Mouse (Mus musculus): ENCODE data around the gene Ifitm10. TPM values are rescaled to one million over a fixed set of nuclear protein-coding genes. Genes with fewer than 3 reads are reported as not detected.
"Not testable (repeated sequence)": the region's sequence is repeated elsewhere in the genome, so short reads cannot be mapped to it uniquely, and the experiment has no call there.

Gene Ifitm10
- polyA plus RNA-seq, 1 experiment: 49.1 TPM

GRCm38 (mm10) chr7:142353854-142354253 lies 19.7 kb downstream of the Ifitm10 start:
- Histone ChIP-seq H3K4me1 (ENCODE audit: control insufficient read depth, insufficient read depth, low read length) (no peaks in the 10 kb centered on the region; the same call in 1 of the 2 replicates), H3K4me3 (replicated peaks; ENCODE audit: extremely low read depth, low read depth, low read length) (no peak overlapping the region)
- WGBS: 42% methylated on average over 5 of the region's 5 CpGs
- TF ChIP-seq CTCF (IDR thresholded peaks at IDR 0.05; ENCODE audit: insufficient read depth, low read length) (no peak), POLR2A (IDR thresholded peaks at IDR 0.05; ENCODE audit: borderline replicate concordance, extremely low read depth, low read depth, low read length) (no peak)
- DNase-seq: no peak

- TF ChIP-seq POLR2A (IDR thresholded peaks at IDR 0.05; ENCODE audit: borderline replicate concordance, extremely low read depth, low read depth, low read length) (no peak), CTCF (IDR thresholded peaks at IDR 0.05; ENCODE audit: insufficient read depth, low read length) (no peak)
- WGBS: 56% methylated on average over 5 of the region's 5 CpGs
- no peak overlapping the region for H3K4me3 ChIP-seq (replicated peaks; ENCODE audit: extremely low read depth, low read depth, low read length)
- no peak for DNase-seq
- no peaks in the 10 kb centered on the region; the same call in 1 of the 2 replicates for H3K4me1 ChIP-seq (ENCODE audit: control insufficient read depth, insufficient read depth, low read length)
Measured at GRCm38 (mm10) chr7:142351569-142351968, 22.0 kb downstream of the Ifitm10 start.

DNA sequence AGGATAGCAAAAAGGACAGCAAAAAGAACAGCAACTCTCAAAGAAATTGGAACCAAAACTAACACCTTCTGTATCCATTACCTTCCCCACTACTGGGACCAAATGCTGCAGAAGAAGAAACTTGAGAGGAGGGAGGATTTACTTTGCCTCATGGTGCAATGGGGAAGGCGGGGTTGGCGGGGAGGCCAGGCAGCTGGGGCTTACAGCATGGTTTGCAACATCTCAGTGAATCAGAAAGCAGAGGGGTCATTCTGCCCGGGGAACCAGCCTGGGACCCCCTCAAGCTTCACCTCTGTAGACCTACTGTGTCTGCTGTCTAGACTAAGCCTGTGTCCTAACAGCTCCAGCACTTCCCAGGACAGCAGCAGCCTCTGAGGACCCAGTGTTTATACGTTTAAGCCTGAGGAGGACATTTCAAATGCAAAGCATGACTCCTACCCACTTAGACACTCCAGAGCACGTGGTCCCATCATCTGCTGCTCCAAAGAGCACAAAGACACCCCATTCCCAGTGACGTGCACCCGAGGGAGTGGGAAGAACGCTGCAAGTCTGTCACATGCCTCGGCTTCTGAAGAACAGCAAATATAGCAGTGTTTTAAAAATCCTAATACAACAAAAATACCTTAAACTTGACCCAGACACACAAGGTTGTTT lies 24.1 kb downstream of the Ifitm10 start:
- Histone ChIP-seq H3K4me1 (ENCODE audit: control insufficient read depth, insufficient read depth, low read length) (peaks cover 2% of the 10 kb centered on the region), H3K4me3 (replicated peaks; ENCODE audit: extremely low read depth, low read depth, low read length) (no peak overlapping the region)
- WGBS: 40% methylated on average over 9 of the region's 9 CpGs
- TF ChIP-seq CTCF (IDR thresholded peaks at IDR 0.05; ENCODE audit: insufficient read depth, low read length) (no peak), POLR2A (IDR thresholded peaks at IDR 0.05; ENCODE audit: borderline replicate concordance, extremely low read depth, low read depth, low read length) (no peak)
- DNase-seq: no peak

GRCm38 (mm10) chr7:142347542-142347941 lies 26.0 kb downstream of the Ifitm10 start:
- WGBS: 67% methylated on average over 4 of the region's 4 CpGs
- H3K4me3 ChIP-seq (replicated peaks; ENCODE audit: extremely low read depth, low read depth, low read length): no peak overlapping the region
- H3K4me1 ChIP-seq (ENCODE audit: control insufficient read depth, insufficient read depth, low read length): peaks cover 2% of the 10 kb centered on the region
- no peak for DNase-seq
- TF ChIP-seq CTCF (IDR thresholded peaks at IDR 0.05; ENCODE audit: insufficient read depth, low read length) (no peak), POLR2A (IDR thresholded peaks at IDR 0.05; ENCODE audit: borderline replicate concordance, extremely low read depth, low read depth, low read length) (no peak)

GRCm38 (mm10) chr7:142342247-142342640 lies 31.3 kb downstream of the Ifitm10 start:
- WGBS: 50% methylated on average over 3 of the region's 3 CpGs
- TF ChIP-seq POLR2A (IDR thresholded peaks at IDR 0.05; ENCODE audit: borderline replicate concordance, extremely low read depth, low read depth, low read length) (no peak), CTCF (IDR thresholded peaks at IDR 0.05; ENCODE audit: insufficient read depth, low read length) (no peak)

DNA sequence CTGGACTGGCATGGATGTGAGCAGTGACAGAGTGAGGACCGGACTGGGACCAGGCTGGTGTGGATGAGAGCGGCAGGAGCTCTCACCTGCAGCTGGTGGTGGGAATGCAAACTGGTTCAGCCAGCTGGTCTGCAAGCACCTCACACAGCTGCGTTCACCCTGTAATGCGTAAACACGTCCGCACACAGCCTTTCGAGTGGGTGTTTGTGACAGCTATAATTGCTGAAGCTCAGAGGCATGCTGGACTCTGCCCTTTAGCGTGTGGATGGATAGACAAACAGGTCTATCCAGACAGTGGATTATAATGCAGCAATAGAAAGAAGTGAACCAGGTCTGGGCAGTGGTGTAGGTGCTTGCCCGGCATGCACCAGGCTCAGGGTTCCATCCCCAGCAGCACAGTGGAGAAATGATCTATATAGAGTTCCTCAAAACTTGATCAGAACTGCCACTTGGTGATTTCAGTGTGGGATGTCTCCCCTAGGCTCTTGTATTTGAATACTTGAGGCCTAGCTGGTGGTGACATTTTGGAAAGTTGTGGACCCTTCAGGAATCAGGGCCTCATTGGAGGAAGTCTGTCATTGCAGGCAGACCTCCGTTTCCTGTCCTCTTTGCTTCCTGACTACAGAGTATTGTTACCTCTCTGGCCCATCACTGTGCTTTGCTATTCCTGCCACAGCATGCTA lies 31.8 kb downstream of the Ifitm10 start:
- no peak overlapping the region for H3K4me3 ChIP-seq (replicated peaks; ENCODE audit: extremely low read depth, low read depth, low read length)
- peaks cover 2% of the 10 kb centered on the region for H3K4me1 ChIP-seq (ENCODE audit: control insufficient read depth, insufficient read depth, low read length)
- 54% methylated on average over 10 of the region's 10 CpGs for WGBS
- DNase-seq: no peak
- TF ChIP-seq CTCF (IDR thresholded peaks at IDR 0.05; ENCODE audit: insufficient read depth, low read length): no peak
- TF ChIP-seq POLR2A (IDR thresholded peaks at IDR 0.05; ENCODE audit: borderline replicate concordance, extremely low read depth, low read depth, low read length): no peak

More at GRCm38 (mm10) chr7:142342247-142342640, 31.3 kb downstream of the Ifitm10 start:
- H3K4me3 ChIP-seq (replicated peaks; ENCODE audit: extremely low read depth, low read depth, low read length): no peak overlapping the region
- no peak for DNase-seq
- H3K4me1 ChIP-seq (ENCODE audit: control insufficient read depth, insufficient read depth, low read length): peaks cover 2% of the 10 kb centered on the region

DNA sequence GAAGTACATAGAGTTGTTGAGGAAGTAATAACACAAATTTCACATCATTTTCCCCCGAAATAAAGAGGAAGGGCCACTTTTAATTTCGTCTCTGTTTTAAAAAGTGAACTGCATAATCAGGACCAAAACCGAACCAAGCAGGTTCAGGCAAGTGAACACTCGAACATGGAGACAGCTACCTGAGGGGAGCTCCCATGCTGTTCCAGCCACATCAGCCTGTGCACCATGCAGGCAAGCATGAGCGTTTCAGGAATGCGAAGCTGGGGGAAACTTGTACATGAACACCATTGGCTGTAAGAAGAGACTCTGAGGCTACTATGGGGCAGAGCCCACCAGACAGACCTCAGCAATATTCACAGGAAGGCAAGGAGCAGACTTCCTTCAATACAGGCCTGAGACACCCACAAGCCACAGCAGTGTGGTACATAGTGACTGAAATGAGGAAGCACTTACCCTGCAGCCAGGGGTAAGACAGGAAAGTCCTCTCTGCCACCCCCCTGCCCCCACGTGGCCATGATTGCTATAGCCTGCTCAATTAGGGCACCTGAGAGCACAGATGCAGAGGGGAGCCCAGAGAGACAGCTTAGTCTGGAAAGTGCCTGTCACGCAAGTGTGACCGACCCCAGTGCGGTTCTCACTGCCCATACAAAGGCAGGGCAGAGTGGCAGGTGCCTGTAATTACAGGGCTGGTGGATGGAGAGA lies 33.1 kb downstream of the Ifitm10 start:
- peaks cover under 1% of the 10 kb centered on the region; the same call in 1 of the 2 replicates for H3K4me1 ChIP-seq (ENCODE audit: control insufficient read depth, insufficient read depth, low read length)
- WGBS: 58% methylated on average over 10 of the region's 10 CpGs
- DNase-seq: no peak
- H3K4me3 ChIP-seq (replicated peaks; ENCODE audit: extremely low read depth, low read depth, low read length): no peak overlapping the region
- TF ChIP-seq CTCF (IDR thresholded peaks at IDR 0.05; ENCODE audit: insufficient read depth, low read length) (no peak), POLR2A (IDR thresholded peaks at IDR 0.05; ENCODE audit: borderline replicate concordance, extremely low read depth, low read depth, low read length) (no peak)

- Histone ChIP-seq H3K4me1 (ENCODE audit: control insufficient read depth, insufficient read depth, low read length) (no peaks in the 10 kb centered on the region), H3K4me3 (replicated peaks; ENCODE audit: extremely low read depth, low read depth, low read length) (no peak overlapping the region)
- no peak for DNase-seq
- TF ChIP-seq POLR2A (IDR thresholded peaks at IDR 0.05; ENCODE audit: borderline replicate concordance, extremely low read depth, low read depth, low read length): no peak
- TF ChIP-seq CTCF (IDR thresholded peaks at IDR 0.05; ENCODE audit: insufficient read depth, low read length): no peak
- WGBS: 87% methylated on average over 8 of the region's 8 CpGs
Measured at GRCm38 (mm10) chr7:142335151-142335550, 38.4 kb downstream of the Ifitm10 start.

DNA sequence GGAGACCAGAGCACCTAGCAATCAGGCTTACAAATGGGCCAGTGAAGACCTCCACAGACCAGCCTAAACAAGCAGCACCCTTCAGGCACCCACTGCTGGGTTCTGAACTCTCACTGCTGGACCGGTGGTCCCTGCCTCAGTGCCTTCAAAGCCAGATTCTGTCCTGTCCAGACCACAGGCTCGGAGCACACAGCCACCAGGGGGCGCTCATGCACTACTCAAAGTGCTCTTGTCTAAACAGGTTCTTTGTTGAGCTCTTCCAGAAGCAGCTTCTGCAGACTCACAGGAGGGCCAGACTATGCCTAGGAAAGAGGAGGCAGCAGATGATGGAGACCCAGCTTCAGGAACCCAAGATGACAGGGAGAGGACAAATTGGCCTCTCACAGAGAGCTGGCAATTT lies 39.3 kb downstream of the Ifitm10 start:
- TF ChIP-seq POLR2A (IDR thresholded peaks at IDR 0.05; ENCODE audit: borderline replicate concordance, extremely low read depth, low read depth, low read length): no peak
- TF ChIP-seq CTCF (IDR thresholded peaks at IDR 0.05; ENCODE audit: insufficient read depth, low read length): peak; percentile 85

GRCm38 (mm10) chr7:142332741-142333140 lies 40.8 kb downstream of the Ifitm10 start:
- not testable (repeated sequence) for H3K4me3 ChIP-seq (replicated peaks; ENCODE audit: extremely low read depth, low read depth, low read length); DNase-seq; H3K4me1 ChIP-seq (ENCODE audit: control insufficient read depth, insufficient read depth, low read length)
- WGBS: 94% methylated on average over 5 of the region's 9 CpGs

More for the DNA sequence above, 39.3 kb downstream of the Ifitm10 start:
- DNase-seq: peak; percentile 86
- no peak overlapping the region for H3K4me3 ChIP-seq (replicated peaks; ENCODE audit: extremely low read depth, low read depth, low read length)
- WGBS: 3% methylated on average over 3 of the region's 3 CpGs
- no peaks in the 10 kb centered on the region for H3K4me1 ChIP-seq (ENCODE audit: control insufficient read depth, insufficient read depth, low read length)

All from lung, adult 2 months (tissue).